In genomic region chr4:128715241-128716204, GRCm38 (mm10) we compare ENCODE assay signal across 8 mouse cellular contexts. TPM values are rescaled to one million over a fixed set of nuclear protein-coding genes. Genes with fewer than 3 reads are reported as not detected.
A peak's percentile ranks its signal among the peaks of the same experiment; 100 is the strongest.
DNase-seq lines count a peak whose midpoint lies in the region; ATAC-seq and TF ChIP-seq lines count a peak whose summit lies in the region.

No protein-coding gene starts in this region.

- no peak for TF ChIP-seq CTCF in ES-Bruce4 (IDR thresholded peaks at IDR 0.05; ENCODE audit: low read depth, low read length)

- 0 out of 2 replicates have a peak, but pooled peaks have one; percentile 15 for ATAC-seq in cerebellum, adult (ENCODE audit: insufficient number of reproducible peaks, low FRiP score, low TSS enrichment)
- peak; percentile 88 for ATAC-seq in forebrain, embryonic 14.5 days
- ATAC-seq in midbrain, embryonic 14.5 days (ENCODE audit: low FRiP score, low TSS enrichment) = peak; percentile 83
- no peak for ATAC-seq in erythroid progenitor cell, adult 5-6 weeks (replicated peaks; ENCODE audit: low FRiP score, poor library complexity, severe bottlenecking)

- under 1% methylated on average over 14 of the region's 14 CpGs for WGBS in forebrain, embryonic 14.5 days
- WGBS in midbrain, embryonic 14.5 days = 2% methylated on average over 14 of the region's 14 CpGs

- TF ChIP-seq POLR2A in ES-Bruce4 (IDR thresholded peaks at IDR 0.05; ENCODE audit: insufficient read depth, low read length) = no peak

- peaks cover 3% of the 10 kb centered on the region for H3K4me1 ChIP-seq in ES-Bruce4 (ENCODE audit: control insufficient read depth, insufficient read depth, low read length)
- peaks cover 66% of the 10 kb centered on the region for H3K4me1 ChIP-seq in forebrain, embryonic 14.5 days (ENCODE audit: control insufficient read depth, insufficient read depth, low read length)
- peaks cover 70% of the 10 kb centered on the region for H3K4me1 ChIP-seq in midbrain, embryonic 14.5 days (ENCODE audit: control insufficient read depth, insufficient read depth, low read length)

- intact Hi-C loops in left cerebral cortex, postnatal 10 days (cut with DNase I) = no loop called here

- H3K27me3 ChIP-seq in ES-Bruce4 (ENCODE audit: control insufficient read depth, insufficient read depth, low read length, poor library complexity, severe bottlenecking) = no peaks in the 10 kb centered on the region
- H3K27me3 ChIP-seq in forebrain, embryonic 14.5 days (replicated peaks; ENCODE audit: control insufficient read depth, insufficient read depth, low read length) = no peaks in the 10 kb centered on the region
- H3K27me3 ChIP-seq in midbrain, embryonic 14.5 days (ENCODE audit: control insufficient read depth, insufficient read depth, low read length) = no peaks in the 10 kb centered on the region

- no peaks in the 10 kb centered on the region for H3K9me3 ChIP-seq in ES-Bruce4 (replicated peaks; ENCODE audit: control insufficient read depth, insufficient read depth, low read length, poor library complexity, severe bottlenecking)
- no peaks in the 10 kb centered on the region for H3K9me3 ChIP-seq in forebrain, embryonic 14.5 days (replicated peaks; ENCODE audit: control insufficient read depth, low read length)
- H3K9me3 ChIP-seq in midbrain, embryonic 14.5 days (ENCODE audit: control insufficient read depth, low read length) = no peaks in the 10 kb centered on the region

- peak overlapping the region; percentile 28 for H3K27ac ChIP-seq in ES-Bruce4 (ENCODE audit: insufficient read depth, low read length)
- peak overlapping the region; percentile 98 for H3K27ac ChIP-seq in forebrain, embryonic 14.5 days (ENCODE audit: low read depth, low read length)
- H3K27ac ChIP-seq in midbrain, embryonic 14.5 days (replicated peaks; ENCODE audit: low read depth, low read length) = peak overlapping the region; percentile 99

- H3K9ac ChIP-seq in ES-Bruce4 (ENCODE audit: low read depth, poor library complexity, severe bottlenecking) = 0 out of 2 replicates have a peak overlapping the region, but pooled peaks have one; percentile 9
- peak overlapping the region; percentile 33 for H3K9ac ChIP-seq in forebrain, embryonic 14.5 days (ENCODE audit: low read length)
- peak overlapping the region; percentile 48 for H3K9ac ChIP-seq in midbrain, embryonic 14.5 days (replicated peaks; ENCODE audit: low read length)

- no peaks in the 10 kb centered on the region for H3K36me3 ChIP-seq in ES-Bruce4 (ENCODE audit: control insufficient read depth, insufficient read depth, low read length, poor library complexity, severe bottlenecking)
- 0 out of 2 replicates have a peak, but pooled peaks cover 4% of the 10 kb centered on the region for H3K36me3 ChIP-seq in forebrain, embryonic 14.5 days (ENCODE audit: control insufficient read depth, insufficient read depth, low read length)
- H3K36me3 ChIP-seq in midbrain, embryonic 14.5 days (ENCODE audit: control insufficient read depth, insufficient read depth, low read length) = peaks cover 5% of the 10 kb centered on the region; the same call in 1 of the 2 replicates

- H3K4me3 ChIP-seq in ES-Bruce4 (ENCODE audit: low read depth, low read length) = no peak overlapping the region
- H3K4me3 ChIP-seq in forebrain, embryonic 14.5 days (ENCODE audit: low read depth, low read length) = no peak overlapping the region
- 0 out of 2 replicates have a peak overlapping the region, but pooled peaks have one; percentile 4 for H3K4me3 ChIP-seq in midbrain, embryonic 14.5 days (replicated peaks; ENCODE audit: low read depth, low read length)

- peak overlapping the region; percentile 36 for H3K4me2 ChIP-seq in forebrain, embryonic 14.5 days (ENCODE audit: low read length)
- peak overlapping the region; percentile 48 for H3K4me2 ChIP-seq in midbrain, embryonic 14.5 days (ENCODE audit: low read length)

- DNase-seq in forebrain, embryonic 14.5 days (ENCODE audit: low spot score) = peak; percentile 97
- DNase-seq in left cerebral cortex, postnatal 10 days (ENCODE audit: extremely low spot score in 1 of 2, low spot score in 2 of 2) = peak; percentile 60 to 81
- DNase-seq in midbrain, embryonic 14.5 days = peak; percentile 93
- peak; percentile 59 for DNase-seq in thymus, postnatal 4 days
- DNase-seq in testis, postnatal 14 days (ENCODE audit: low spot score) = no peak

- peak; percentile 83; the same call in 1 of the 2 replicates for TF ChIP-seq EP300 in ES-Bruce4 (IDR thresholded peaks at IDR 0.05; ENCODE audit: insufficient read depth, low read depth, low read length)

RNA-seq across cellular contexts. Expression of gene A3galt2, which starts 39.6 kb away (rescaled TPM):
- polyA plus RNA-seq in ES-Bruce4 (2011; ENCODE audit: insufficient read depth, insufficient read length, low read depth, missing spikeins) = not detected in 2 replicates
- polyA plus RNA-seq in forebrain, embryonic 14.5 days (2014; fragmentation: Nextera tagmentation; extraction: Ambion mirVana) = 0.27 and 0.38 TPM in 2 replicates
- total RNA-seq in left cerebral cortex, postnatal 10 days (2021) = under 1 TPM; 0.45 to 0.47 TPM
- polyA plus RNA-seq in midbrain, embryonic 14.5 days (2014; fragmentation: Nextera tagmentation; extraction: Ambion mirVana) = 0.47 and 0.74 TPM in 2 replicates
- not detected in 2 replicates for total RNA-seq in erythroid progenitor cell, adult 5-6 weeks (2015; ENCODE audit: low replicate concordance)
- total RNA-seq in erythroid progenitor cell, adult 5-6 weeks (2017; ENCODE audit: low replicate concordance) = 0.08 TPM in 1 of 2 replicates, not detected in the other

Comparison
In these comparisons a context has a peak if more than half of its experiments do, and no peak if none do; other contexts are left out.
1. H3K27ac ChIP-seq: peak in every context shown above with its lines; median percentile 99 in midbrain, embryonic 14.5 days; 98 in forebrain, embryonic 14.5 days; 28 in ES-Bruce4.